Mouse (Mus musculus) spleen, adult 2 months (tissue): ENCODE data around the gene Pi4ka.

ENCODE experiments used
- CTCF ChIP-seq: fragments of 200-500 bp; IDR thresholded peaks from 2 replicates; pipeline ENCODE4 v1.5.1; 2011; ENCODE audit warnings: mild to moderate bottlenecking, inconsistent platforms; ENCODE audit not compliant: insufficient read depth, insufficient read length, insufficient replicate concordance; ENCODE audit errors: extremely low read depth
- POLR2A ChIP-seq: fragments of 200-500 bp; IDR thresholded peaks from 2 replicates; pipeline ENCODE4 v1.6.1; 2011; ENCODE audit warnings: low read depth, low read length, inconsistent platforms

DNA sequence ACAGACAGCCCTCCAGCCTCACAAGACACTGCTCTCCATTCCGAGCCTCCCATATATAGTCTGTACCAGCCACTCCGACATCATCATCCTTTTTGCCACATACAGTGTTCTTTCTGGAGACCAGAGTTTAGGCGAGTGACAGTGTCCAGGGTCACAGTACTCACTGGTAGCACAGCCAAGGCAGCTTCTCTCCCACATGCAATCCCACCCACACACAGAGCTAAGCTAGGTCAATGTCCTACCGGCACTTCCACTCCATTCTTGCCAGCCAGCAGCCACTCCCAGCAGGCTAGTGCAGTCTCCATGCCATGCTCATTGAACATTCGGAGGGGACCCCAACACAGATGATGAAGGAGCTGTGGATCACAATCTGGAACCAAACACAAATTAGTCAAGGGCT lies 98.7 kb downstream of the Pi4ka start:
- TF ChIP-seq CTCF, result no peak
- no peak for TF ChIP-seq POLR2A
